Mouse (Mus musculus) CH12.LX (cell line): ENCODE measurements at regions not wholly inside any gene's neighbourhood (a gene's known extent, or its start where the extent isn't known, plus 50 kb on each side); places are given as distances from the start of the nearest gene placed in this dataset.

Experiments used
- DNase-seq: peaks from one replicate; pipeline ENCODE4 v3.0.0-alpha.2; 2013; ENCODE audit errors: extremely low read depth
- H3K27ac ChIP-seq: 2 replicates; pipeline ENCODE4 v1.5.1; 2012; ENCODE audit warnings: low read depth, mild to moderate bottlenecking, control low read depth, moderate library complexity; ENCODE audit not compliant: insufficient read depth
- H3K27me3 ChIP-seq: replicated peaks from 2 replicates; pipeline ENCODE3; 2012; ENCODE audit warnings: inconsistent platforms
- H3K36me3 ChIP-seq, 2 experiments: replicated peaks in 1 of 2; 2 replicates each; pipeline versions ENCODE3 to v1.6.1; 2012; ENCODE audit warnings: inconsistent platforms in 1 of 2, low read length in 1 of 2, mild to moderate bottlenecking in 1 of 2, mixed read lengths in 1 of 2, moderate library complexity in 1 of 2; ENCODE audit not compliant: control insufficient read depth in 1 of 2, insufficient read depth in 1 of 2
- H3K4me1 ChIP-seq, 2 experiments: 2 replicates each; pipeline ENCODE4 v1.6.1; 2012; ENCODE audit warnings: inconsistent platforms in 1 of 2, moderate library complexity in 1 of 2; ENCODE audit not compliant: insufficient read depth in 2 of 2, control insufficient read depth in 1 of 2
- H3K4me2 ChIP-seq: 2 replicates; pipeline ENCODE4 v1.6.1; 2012; ENCODE audit warnings: low read depth, mild to moderate bottlenecking, control low read depth; ENCODE audit not compliant: poor library complexity, insufficient read depth, severe bottlenecking
- H3K4me3 ChIP-seq, 3 experiments: fragments of 150-350 bp in 1 of 3; sonication (generic) in 1 of 3; replicated peaks in 1 of 3; 2 replicates each; pipeline versions ENCODE3 to v1.5.1; 2011 to 2012; ENCODE audit warnings: low read depth in 2 of 3, low read length in 2 of 3, mild to moderate bottlenecking in 2 of 3, moderate library complexity in 2 of 3, control low read depth in 1 of 3, improper control_type of control experiment in 1 of 3, inconsistent platforms in 1 of 3, mixed read lengths in 1 of 3; ENCODE audit not compliant: poor library complexity in 1 of 3
- H3K79me2 ChIP-seq: replicated peaks from 2 replicates; pipeline ENCODE4 v1.6.1; 2012; ENCODE audit warnings: mild to moderate bottlenecking, moderate library complexity; ENCODE audit not compliant: control insufficient read depth, poor library complexity, insufficient read depth, severe bottlenecking; ENCODE audit errors: extremely low read depth
- H3K9ac ChIP-seq: 2 replicates; pipeline ENCODE4 v1.6.1; 2012; ENCODE audit warnings: low read depth, mild to moderate bottlenecking, control low read depth, moderate library complexity; ENCODE audit not compliant: insufficient read depth
- H3K9me3 ChIP-seq: replicated peaks from 2 replicates; pipeline ENCODE3; 2012; ENCODE audit warnings: low read length, inconsistent platforms, mixed read lengths
- BHLHE40 ChIP-seq: IDR thresholded peaks from 2 replicates; pipeline ENCODE4 v1.6.1; 2011; ENCODE audit warnings: mild to moderate bottlenecking, low read depth, low read length, improper control_type of control experiment
- CHD2 ChIP-seq: IDR thresholded peaks from 2 replicates; pipeline ENCODE4 v1.6.1; 2011; ENCODE audit warnings: low read length, improper control_type of control experiment
- E2F4 ChIP-seq: IDR thresholded peaks from 2 replicates; pipeline ENCODE4 v1.6.1; 2011; ENCODE audit warnings: low read depth, low read length, improper control_type of control experiment; ENCODE audit not compliant: insufficient replicate concordance
- ETS1 ChIP-seq: conservative IDR thresholded peaks from 2 replicates; pipeline ENCODE4 v1.6.1; 2012; ENCODE audit warnings: low read depth, mild to moderate bottlenecking, inconsistent platforms, low read length, improper control_type of control experiment, moderate library complexity
- HCFC1 ChIP-seq: IDR thresholded peaks from 2 replicates; pipeline ENCODE4 v1.6.1; 2012; ENCODE audit warnings: low read depth, mild to moderate bottlenecking, inconsistent platforms, low read length, improper control_type of control experiment
- IRF4 ChIP-seq: IDR thresholded peaks from 2 replicates; pipeline ENCODE4 v1.6.1; 2014; ENCODE audit warnings: low read depth, mild to moderate bottlenecking, inconsistent platforms, low read length, improper control_type of control experiment
- JUN ChIP-seq: IDR thresholded peaks from 2 replicates; pipeline ENCODE4 v1.6.1; 2011; ENCODE audit warnings: low read depth, mild to moderate bottlenecking, low read length, improper control_type of control experiment, moderate library complexity; ENCODE audit not compliant: insufficient read depth
- JUND ChIP-seq: conservative IDR thresholded peaks from 2 replicates; pipeline ENCODE4 v1.6.1; 2011; ENCODE audit warnings: low read depth, low read length, improper control_type of control experiment
- MAX ChIP-seq: IDR thresholded peaks from 2 replicates; pipeline ENCODE4 v1.6.1; 2011; ENCODE audit warnings: low read length, improper control_type of control experiment
- MXI1 ChIP-seq: IDR thresholded peaks from 2 replicates; pipeline ENCODE4 v1.6.1; 2011; ENCODE audit warnings: mild to moderate bottlenecking, low read depth, low read length, improper control_type of control experiment
- MYC ChIP-seq: IDR thresholded peaks from 2 replicates; pipeline ENCODE4 v1.6.1; 2011; ENCODE audit warnings: low read depth, mild to moderate bottlenecking, improper control_type of control experiment, low read length
- NELFE ChIP-seq: IDR thresholded peaks from 2 replicates; pipeline ENCODE4 v1.6.1; 2011; ENCODE audit warnings: low read depth, low read length, improper control_type of control experiment
- NRF1 ChIP-seq: IDR thresholded peaks from 2 replicates; pipeline ENCODE4 v1.6.1; 2014; ENCODE audit warnings: low read depth, mild to moderate bottlenecking, inconsistent platforms, low read length, improper control_type of control experiment, moderate library complexity
- POLR2AphosphoS2 ChIP-seq: IDR thresholded peaks from 2 replicates; pipeline ENCODE4 v1.6.1; 2011; ENCODE audit warnings: low read depth, low read length, improper control_type of control experiment
- RAD21 ChIP-seq: IDR thresholded peaks from 2 replicates; pipeline ENCODE4 v1.6.1; 2011; ENCODE audit warnings: low read depth, mild to moderate bottlenecking, low read length, improper control_type of control experiment, moderate library complexity
- SIN3A ChIP-seq: IDR thresholded peaks from 2 replicates; pipeline ENCODE4 v1.6.1; 2012; ENCODE audit warnings: low read length, improper control_type of control experiment, inconsistent platforms
- SMC3 ChIP-seq: IDR thresholded peaks from 2 replicates; pipeline ENCODE4 v1.6.1; 2011; ENCODE audit warnings: low read depth, low read length, improper control_type of control experiment
- TBP ChIP-seq: conservative IDR thresholded peaks from 2 replicates; pipeline ENCODE4 v1.6.1; 2011; ENCODE audit warnings: low read depth, low read length, improper control_type of control experiment
- TCF12 ChIP-seq: IDR thresholded peaks from 2 replicates; pipeline ENCODE4 v1.6.1; 2014; ENCODE audit warnings: low read depth, mild to moderate bottlenecking, inconsistent platforms, low read length, improper control_type of control experiment
- USF2 ChIP-seq: conservative IDR thresholded peaks from 2 replicates; pipeline ENCODE4 v1.6.1; 2011; ENCODE audit warnings: low read depth, low read length, improper control_type of control experiment
- ZMIZ1 ChIP-seq: IDR thresholded peaks from 2 replicates; pipeline ENCODE4 v1.6.1; 2012; ENCODE audit warnings: low read depth, mild to moderate bottlenecking, inconsistent platforms, low read length, improper control_type of control experiment
- ZNF384 ChIP-seq: IDR thresholded peaks from 2 replicates; pipeline ENCODE4 v1.6.1; 2012; ENCODE audit warnings: low read depth, low read length, improper control_type of control experiment, inconsistent platforms
- dilution Hi-C: fragments of 300-500 bp; cut with MboI; formaldehyde crosslinking; loops from 2 replicates; pipeline ENCODE4 v1.14.3; 2020; ENCODE audit warnings: low sequenced_read_pairs; ENCODE audit not compliant: extremely low pct_unique_long_range_greater_than_20kb, extremely low pct_ligation_motif_present
- in situ Hi-C: fragments of 300-500 bp; cut with MboI; formaldehyde crosslinking; loops from 3 replicates; pipeline ENCODE4 v1.14.3; 2019; ENCODE audit warnings: low sequenced_read_pairs, low pct_ligation_motif_present, low pct_unique_long_range_greater_than_20kb, mixed read lengths

DNA sequence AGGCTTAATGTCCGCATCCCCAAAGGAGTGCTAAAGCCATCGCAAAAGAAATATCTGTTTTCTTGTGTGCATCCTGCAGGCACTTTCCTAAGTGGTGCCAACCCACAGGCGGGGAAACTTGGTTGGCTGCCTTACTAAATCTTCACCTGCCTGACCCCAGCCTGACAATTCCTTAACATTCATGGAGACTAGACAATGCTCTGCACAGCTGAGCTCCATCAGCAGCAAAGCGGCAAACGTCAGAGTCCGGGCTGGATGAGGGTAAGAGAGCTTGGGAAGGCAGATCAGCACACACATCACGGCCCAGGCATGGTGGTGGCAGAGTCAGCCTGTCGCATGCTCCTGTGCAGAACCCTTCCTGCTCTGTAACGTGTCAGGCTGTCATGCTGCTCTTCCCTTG, 209.8 kb upstream of the Tshz3 start:
- Histone ChIP-seq H3K36me3 (no peaks in the 10 kb centered on the region), H3K4me3 (no peak overlapping the region), H3K4me2 (no peak overlapping the region), H3K27me3 (no peaks in the 10 kb centered on the region), H3K4me1 (no peaks in the 10 kb centered on the region), H3K79me2 (no peaks in the 10 kb centered on the region), H3K9me3 (peaks cover 93% of the 10 kb centered on the region), H3K9ac (no peak overlapping the region), H3K27ac (no peak overlapping the region)
- TF ChIP-seq ETS1 (no peak), TBP (no peak), JUN (no peak), TCF12 (no peak)
- dilution Hi-C loops = no loop called here
- no peak for DNase-seq
- in situ Hi-C loops = no loop called here

GRCm38 (mm10) chr7:36491173-36491581, 206.7 kb upstream of the Tshz3 start:
- Histone ChIP-seq H3K4me1 (no peaks in the 10 kb centered on the region), H3K4me3 (no peak overlapping the region), H3K9me3 (peaks cover 78% of the 10 kb centered on the region), H3K27ac (no peak overlapping the region), H3K79me2 (no peaks in the 10 kb centered on the region), H3K4me2 (no peak overlapping the region), H3K9ac (no peak overlapping the region), H3K27me3 (no peaks in the 10 kb centered on the region), H3K36me3 (no peaks in the 10 kb centered on the region)
- dilution Hi-C loops (no loop called here), in situ Hi-C loops (no loop called here)
- TF ChIP-seq POLR2AphosphoS2 (no peak), HCFC1 (no peak), CHD2 (no peak), BHLHE40 (no peak), MAX (no peak), SMC3 (no peak), USF2 (no peak), JUND (no peak), ZMIZ1 (no peak), TCF12 (no peak), NRF1 (no peak), IRF4 (no peak), MYC (no peak), E2F4 (no peak), NELFE (no peak), SIN3A (no peak), MXI1 (no peak), RAD21 (no peak), ZNF384 (no peak)
- no peak for DNase-seq
